Mouse (Mus musculus): ENCODE results near the gene Saysd1.

The Saysd1 gene

GRCm38 (mm10) chr14:20138484-20139355 lies at the start of gene Saysd1:
Gene Saysd1, minus strand, starts transcription at chr14:20138534.
- no peak for DNase-seq (ENCODE audit: low spot score in 2 of 2)

GRCm38 (mm10) chr14:20185426-20185825 lies 47.1 kb upstream of the Saysd1 start:
- no peak for DNase-seq (ENCODE audit: low spot score in 2 of 2)

GRCm38 (mm10) chr14:20183701-20184100 lies 45.4 kb upstream of the Saysd1 start:
- DNase-seq (ENCODE audit: low spot score in 2 of 2), result no peak

- DNase-seq (ENCODE audit: low spot score in 2 of 2), result no peak
Observed at GRCm38 (mm10) chr14:20182596-20182995, 44.3 kb upstream of the Saysd1 start.

GRCm38 (mm10) chr14:20181466-20181921 lies 43.2 kb upstream of the Saysd1 start, which contains the start of gene Kcnk5:
Gene Kcnk5, minus strand, starts transcription at chr14:20181809.
- DNase-seq (ENCODE audit: low spot score in 2 of 2), result peak; percentile 92 to 94

GRCm38 (mm10) chr14:20180751-20181162 lies 42.4 kb upstream of the Saysd1 start:
- DNase-seq (ENCODE audit: low spot score in 2 of 2), result peak in 1 of 2 experiments; percentile 11

- DNase-seq (ENCODE audit: low spot score in 2 of 2), result no peak
Observed at GRCm38 (mm10) chr14:20180304-20180703, 42.0 kb upstream of the Saysd1 start.

GRCm38 (mm10) chr14:20179731-20180280 lies 41.5 kb upstream of the Saysd1 start:
- no peak for DNase-seq (ENCODE audit: low spot score in 2 of 2)

- no peak for DNase-seq (ENCODE audit: low spot score in 2 of 2)
Observed at GRCm38 (mm10) chr14:20179080-20179479, 40.7 kb upstream of the Saysd1 start.

- no peak for DNase-seq (ENCODE audit: low spot score in 2 of 2)
Observed at GRCm38 (mm10) chr14:20178593-20178992, 40.3 kb upstream of the Saysd1 start.

- DNase-seq (ENCODE audit: low spot score in 2 of 2), result no peak
Observed at GRCm38 (mm10) chr14:20177494-20178123, 39.3 kb upstream of the Saysd1 start.

- no peak for DNase-seq (ENCODE audit: low spot score in 2 of 2)
Observed at GRCm38 (mm10) chr14:20175705-20176104, 37.4 kb upstream of the Saysd1 start.

GRCm38 (mm10) chr14:20175114-20175513 lies 36.8 kb upstream of the Saysd1 start:
- no peak for DNase-seq (ENCODE audit: low spot score in 2 of 2)

GRCm38 (mm10) chr14:20174696-20175095 lies 36.4 kb upstream of the Saysd1 start:
- no peak for DNase-seq (ENCODE audit: low spot score in 2 of 2)

- DNase-seq (ENCODE audit: low spot score in 2 of 2), result no peak
Observed at GRCm38 (mm10) chr14:20173873-20174490, 35.6 kb upstream of the Saysd1 start.

- DNase-seq (ENCODE audit: low spot score in 2 of 2), result no peak
Observed at GRCm38 (mm10) chr14:20172924-20173323, 34.6 kb upstream of the Saysd1 start.

- DNase-seq (ENCODE audit: low spot score in 2 of 2), result no peak
Observed at GRCm38 (mm10) chr14:20172509-20172908, 34.2 kb upstream of the Saysd1 start.

- no peak for DNase-seq (ENCODE audit: low spot score in 2 of 2)
Observed at GRCm38 (mm10) chr14:20171840-20172239, 33.5 kb upstream of the Saysd1 start.

- no peak for DNase-seq (ENCODE audit: low spot score in 2 of 2)
Observed at GRCm38 (mm10) chr14:20169251-20169650, 30.9 kb upstream of the Saysd1 start.

GRCm38 (mm10) chr14:20168478-20168877 lies 30.1 kb upstream of the Saysd1 start:
- DNase-seq (ENCODE audit: low spot score in 2 of 2), result no peak

- no peak for DNase-seq (ENCODE audit: low spot score in 2 of 2)
Observed at GRCm38 (mm10) chr14:20168054-20168453, 29.7 kb upstream of the Saysd1 start.

- no peak for DNase-seq (ENCODE audit: low spot score in 2 of 2)
Observed at GRCm38 (mm10) chr14:20165413-20165812, 27.1 kb upstream of the Saysd1 start.

Measured in urinary bladder, postnatal 36 days (tissue).